Mouse (Mus musculus) ES-E14 (cell line): ENCODE data around the gene Tfr2.

ENCODE experiments used
- CHD2 ChIP-seq: IDR thresholded peaks from 2 replicates; pipeline ENCODE4 v1.6.1; 2014; ENCODE audit warnings: mild to moderate bottlenecking, low read depth, low read length, inconsistent platforms
- HCFC1 ChIP-seq: IDR thresholded peaks from 2 replicates; pipeline ENCODE4 v1.6.1; 2012; ENCODE audit warnings: low read length, inconsistent platforms, borderline replicate concordance; ENCODE audit not compliant: insufficient read depth
- MAFK ChIP-seq: IDR thresholded peaks from 2 replicates; pipeline ENCODE4 v1.6.1; 2014; ENCODE audit warnings: mild to moderate bottlenecking, low read depth, low read length, inconsistent platforms; ENCODE audit not compliant: insufficient read depth
- ZC3H11A ChIP-seq: IDR thresholded peaks from 2 replicates; pipeline ENCODE4 v1.6.1; 2012; ENCODE audit warnings: low read depth, mild to moderate bottlenecking, inconsistent platforms, low read length, borderline replicate concordance
- ZNF384 ChIP-seq: IDR thresholded peaks from 2 replicates; pipeline ENCODE4 v1.6.1; 2012; ENCODE audit warnings: low read depth, low read length, inconsistent platforms

DNA sequence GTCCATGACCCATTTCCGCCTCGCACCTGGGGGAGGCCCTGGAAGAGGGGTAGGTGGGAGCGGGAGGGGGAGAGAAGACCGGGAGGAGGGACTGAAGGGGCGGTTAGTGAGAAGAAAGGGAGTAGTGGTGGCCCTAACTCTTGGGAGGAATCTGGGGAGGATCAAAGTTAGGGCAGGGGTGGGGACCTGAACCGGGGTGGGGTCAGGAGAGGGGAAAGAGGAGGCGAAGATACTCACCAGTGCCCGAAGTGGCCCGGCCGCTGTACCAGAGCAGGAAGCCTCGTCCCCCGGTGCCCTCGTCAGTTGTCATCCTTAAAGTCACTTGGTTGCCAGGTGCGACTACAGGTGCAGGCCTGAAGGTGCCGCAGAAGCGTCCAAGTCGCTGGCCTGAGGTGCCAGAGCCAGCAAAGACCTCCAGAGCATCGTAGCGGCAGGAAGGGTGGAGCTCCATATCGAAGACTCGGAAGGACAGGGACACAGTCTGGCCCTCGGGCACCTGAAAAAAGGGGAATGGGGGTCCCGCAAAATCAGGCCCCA is 39.1 kb downstream of the Tfr2 start:
- TF ChIP-seq MAFK (no peak), ZC3H11A (no peak), CHD2 (no peak), ZNF384 (no peak), HCFC1 (no peak)
